ENCODE assay signal across 8 mouse cellular contexts in the genomic region with DNA sequence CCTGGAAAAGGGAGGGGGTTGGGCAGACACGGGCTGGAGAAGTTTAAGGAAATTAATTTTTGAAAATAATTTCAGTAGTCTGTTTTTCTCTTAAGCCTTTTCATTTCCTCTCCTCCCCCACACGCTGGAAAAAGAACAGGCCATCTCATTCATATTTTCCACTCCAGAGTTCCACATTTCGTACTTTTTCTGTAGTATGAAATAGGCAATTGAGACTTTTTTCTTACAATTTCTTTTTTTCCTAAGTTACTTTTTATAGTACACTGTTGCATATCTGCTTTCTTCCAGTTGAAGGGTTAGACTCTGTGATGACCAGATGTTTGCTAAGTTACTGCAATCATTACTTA. TPM values are rescaled to one million over a fixed set of nuclear protein-coding genes. Genes with fewer than 3 reads are reported as not detected.
DNase-seq lines count a peak whose midpoint lies in the region; ATAC-seq and TF ChIP-seq lines count a peak whose summit lies in the region.

No protein-coding gene starts in this region.

- no peak for TF ChIP-seq POLR2A in myocyte (IDR thresholded peaks at IDR 0.05; ENCODE audit: insufficient read length, low read depth)

- H3K9ac ChIP-seq in embryonic facial prominence, embryonic 11.5 days (replicated peaks; ENCODE audit: low read length): peak overlapping the region; percentile 99

- no peaks in the 10 kb centered on the region for H3K4me1 ChIP-seq in embryonic facial prominence, embryonic 11.5 days (ENCODE audit: control insufficient read depth, insufficient read depth, low read length)

- H3K27me3 ChIP-seq in embryonic facial prominence, embryonic 11.5 days (ENCODE audit: control insufficient read depth, insufficient read depth, low read length): no peaks in the 10 kb centered on the region
- no peaks in the 10 kb centered on the region for H3K27me3 ChIP-seq in myocyte (ENCODE audit: control insufficient read depth, insufficient read depth, insufficient read length)

- H3K9me3 ChIP-seq in embryonic facial prominence, embryonic 11.5 days (replicated peaks; ENCODE audit: control insufficient read depth, low read length): no peaks in the 10 kb centered on the region

- peak overlapping the region; percentile 99 for H3K27ac ChIP-seq in left cerebral cortex, adult 2 months
- peak overlapping the region; percentile 99 for H3K27ac ChIP-seq in embryonic facial prominence, embryonic 11.5 days (replicated peaks; ENCODE audit: low read depth, low read length)

- TF ChIP-seq CTCF in left cerebral cortex, adult 2 months (IDR thresholded peaks at IDR 0.05): no peak

- WGBS in embryonic facial prominence, embryonic 11.5 days: 10% methylated on average over 3 of the region's 3 CpGs

- peak overlapping the region; percentile 91 for H3ac ChIP-seq in myocyte (ENCODE audit: control insufficient read depth, insufficient read length)

- H3K4me2 ChIP-seq in embryonic facial prominence, embryonic 11.5 days (ENCODE audit: low read depth, low read length): peak overlapping the region; percentile 36
- H3K4me2 ChIP-seq in myocyte (ENCODE audit: low read depth): peak overlapping the region; percentile 85

- DNase-seq in left cerebral cortex, adult 2 months (ENCODE audit: extremely low spot score in 1 of 2, low spot score in 2 of 2): no peak
- DNase-seq in left cerebral cortex, adult 11 months (ENCODE audit: low spot score): no peak
- DNase-seq in embryonic facial prominence, embryonic 11.5 days (ENCODE audit: low spot score): no peak
- peak; percentile 73 for DNase-seq in induced T-regulatory cell, adult 2 months (ENCODE audit: low read depth)
- DNase-seq in left cerebral cortex, adult 9 months (ENCODE audit: low spot score in 2 of 2): no peak
- DNase-seq in urinary bladder, postnatal 36 days (ENCODE audit: low spot score in 2 of 2): no peak
- no peak for DNase-seq in ovary, postnatal 10 days (ENCODE audit: low spot score)

- peak overlapping the region; percentile 90 for H3K4me3 ChIP-seq in left cerebral cortex, adult 2 months
- H3K4me3 ChIP-seq in embryonic facial prominence, embryonic 11.5 days (ENCODE audit: low read depth, low read length): peak overlapping the region; percentile 97
- H3K4me3 ChIP-seq in myocyte: peak overlapping the region; percentile 85

- H3K79me2 ChIP-seq in myocyte (ENCODE audit: control insufficient read depth, insufficient read depth): peaks cover 65% of the 10 kb centered on the region

- H3K36me3 ChIP-seq in embryonic facial prominence, embryonic 11.5 days (replicated peaks; ENCODE audit: control insufficient read depth, insufficient read depth, low read depth, low read length): no peaks in the 10 kb centered on the region
- no peaks in the 10 kb centered on the region for H3K36me3 ChIP-seq in myocyte (ENCODE audit: control insufficient read depth, insufficient read depth)

- no peak for ATAC-seq in embryonic facial prominence, embryonic 11.5 days (replicated peaks; ENCODE audit: insufficient number of reproducible peaks, low FRiP score, low TSS enrichment, low read depth)

- intact Hi-C loops in left cerebral cortex, adult 2 months (cut with DNase I): loop anchor here (2.0 kb wide), 1 partner anchor 79 kb away; no protein-coding TSS in a partner anchor

TF ChIP-seq in myocyte, 11 proteins besides CTCF, POLR2A, EP300 and RAD21:
- TF ChIP-seq CEBPB (IDR thresholded peaks at IDR 0.05; ENCODE audit: insufficient read depth, poor library complexity, severe bottlenecking): no peak
- TF ChIP-seq POLR2AphosphoS2 (IDR thresholded peaks at IDR 0.05; ENCODE audit: insufficient read length, low read depth): no peak
- no peak for TF ChIP-seq MAX (IDR thresholded peaks at IDR 0.05; ENCODE audit: low read depth)
- TF ChIP-seq TCF12 (IDR thresholded peaks at IDR 0.05; ENCODE audit: insufficient read depth, poor library complexity, severe bottlenecking): no peak
- TF ChIP-seq MYOG (IDR thresholded peaks at IDR 0.05; ENCODE audit: control insufficient read depth in 1 of 3, insufficient read depth in 1 of 3, insufficient read length in 2 of 3, low read depth in 2 of 3): no peak
- no peak for TF ChIP-seq MYOD1 (IDR thresholded peaks at IDR 0.05; ENCODE audit: control insufficient read depth in 1 of 3, insufficient read length in 2 of 3, low read depth in 2 of 3)
- TF ChIP-seq SRF (IDR thresholded peaks at IDR 0.05; ENCODE audit: control insufficient read depth, insufficient read length, low read depth): no peak
- no peak for TF ChIP-seq TCF3 (IDR thresholded peaks at IDR 0.05; ENCODE audit: insufficient read length, low read depth)
- no peak for TF ChIP-seq REST (IDR thresholded peaks at IDR 0.05; ENCODE audit: insufficient read depth, insufficient read length)
- no peak for TF ChIP-seq USF1 (IDR thresholded peaks at IDR 0.05; ENCODE audit: low read depth)
- TF ChIP-seq E2F4 (IDR thresholded peaks at IDR 0.05; ENCODE audit: insufficient read depth): no peak

RNA-seq across cellular contexts. Expression of a gene that starts 1.2 kb away (rescaled TPM):
- total RNA-seq in left cerebral cortex, adult 2 months (2021): 100 to 1,000 TPM; 349 to 384 TPM
- polyA plus RNA-seq in embryonic facial prominence, embryonic 11.5 days (2014; fragmentation: Nextera tagmentation; extraction: Ambion mirVana): 339 and 390 TPM in 2 replicates
- 43.8 TPM for polyA plus RNA-seq in myocyte (2012; fragmentation: generic; extraction: Trizol)
